Mouse (Mus musculus) heart, adult 2 months (tissue): Measurements from ENCODE around the gene Gng5. TPM values are rescaled to one million over a fixed set of nuclear protein-coding genes. Genes with fewer than 3 reads are reported as not detected.

Source experiments
- DNase-seq, 2 experiments: peaks; one replicate each; pipeline ENCODE4 v3.0.0; 2021
- H3K27ac ChIP-seq: fragments of 200-600 bp; 2 replicates; pipeline ENCODE4 v1.8.1; 2022
- H3K27me3 ChIP-seq: fragments of 200-500 bp; 2 replicates; pipeline ENCODE4 v1.6.1; 2012; ENCODE audit warnings: mild to moderate bottlenecking, low read length, inconsistent platforms, mixed read lengths; ENCODE audit not compliant: control insufficient read depth, insufficient read depth
- H3K36me3 ChIP-seq: fragments of 200-500 bp; 2 replicates; pipeline ENCODE4 v1.6.1; 2012; ENCODE audit warnings: low read length, inconsistent platforms; ENCODE audit not compliant: control insufficient read depth, insufficient read depth
- H3K4me1 ChIP-seq: fragments of 200-500 bp; 2 replicates; pipeline ENCODE4 v1.6.1; 2011; ENCODE audit warnings: low read length; ENCODE audit not compliant: control insufficient read depth, insufficient read depth
- H3K4me3 ChIP-seq: fragments of 200-600 bp; 2 replicates; pipeline ENCODE4 v1.8.1; 2022
- H3K79me2 ChIP-seq: fragments of 200-500 bp; replicated peaks from 2 replicates; pipeline ENCODE4 v1.6.1; 2012; ENCODE audit warnings: mild to moderate bottlenecking, inconsistent platforms, low read length, moderate library complexity, mixed read lengths; ENCODE audit not compliant: control insufficient read depth, insufficient read depth
- H3K9ac ChIP-seq: fragments of 200-500 bp; 2 replicates; pipeline ENCODE4 v1.6.1; 2012; ENCODE audit warnings: low read depth, mild to moderate bottlenecking, control low read depth, inconsistent platforms, low read length, mixed read lengths
- CTCF ChIP-seq: fragments of 200-600 bp; IDR thresholded peaks from 2 replicates; pipeline ENCODE4 v1.8.1; 2022; ENCODE audit warnings: antibody characterized with exemption, mild to moderate bottlenecking, moderate library complexity
- EP300 ChIP-seq: fragments of 200-500 bp; IDR thresholded peaks from 2 replicates; pipeline ENCODE4 v1.6.1; 2011; ENCODE audit warnings: low read depth, low read length, control low read depth; ENCODE audit not compliant: insufficient read depth
- POLR2A ChIP-seq: fragments of 200-500 bp; IDR thresholded peaks from 2 replicates; pipeline ENCODE4 v1.6.1; 2011; ENCODE audit warnings: mild to moderate bottlenecking, low read depth, low read length, control low read depth; ENCODE audit not compliant: insufficient read depth
- WGBS: fragments of 180-500 bp; shearing (Covaris S2); methylation state at CpG from one replicate; pipeline ENCODE4 v1.1.7; 2018; 5-methylcytosine and 5-hydroxymethylcytosine counted together
- intact Hi-C: fragments of 180-260 bp; cut with DNase I; formaldehyde crosslinking; loops from one replicate; pipeline ENCODE4 v1.15.1; 2025
- polyA plus RNA-seq: library from polyadenylated mRNA; depleted of rRNA; stranded (reverse); fragments of >200 nt; gene quantifications from 2 replicates; pipeline ENCODE4 v1.2.3, GENCODE M21; 2012; rRNA removed
- total RNA-seq, 2 experiments: library from RNA; stranded (reverse); gene quantifications; 2 replicates each; pipeline ENCODE4 v1.2.3; 2021

The Gng5 gene
- total and polyA plus RNA-seq, 3 experiments = 216 to 445 (median 264) TPM

DNA sequence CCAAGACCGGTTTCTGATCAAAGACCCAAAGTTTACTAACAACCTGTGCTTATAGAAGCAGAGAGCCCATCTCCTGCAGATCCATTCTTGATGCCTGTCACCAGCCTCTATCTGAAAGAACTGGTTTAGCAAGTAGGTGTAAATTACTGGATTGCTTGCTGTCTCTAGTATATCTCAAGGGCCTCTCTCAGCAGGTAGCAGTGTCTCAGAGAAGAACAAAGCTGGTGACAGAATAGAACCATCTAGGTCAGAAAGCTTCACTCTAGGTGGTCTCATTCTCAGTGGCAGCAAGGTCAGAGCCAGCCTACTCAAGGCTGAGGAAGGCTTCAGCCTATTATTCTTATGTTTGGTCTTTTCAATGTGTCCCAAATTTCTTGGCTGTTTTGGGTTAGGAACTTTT lies 44.0 kb downstream of the Gng5 start:
- H3K4me1 ChIP-seq = no peaks in the 10 kb centered on the region
- TF ChIP-seq POLR2A = no peak
- no peak for TF ChIP-seq CTCF
- no peak for TF ChIP-seq EP300
- no peak overlapping the region for H3K27ac ChIP-seq
- intact Hi-C loops = no loop called here
- no peaks in the 10 kb centered on the region for H3K27me3 ChIP-seq
- no peak for DNase-seq
- H3K9ac ChIP-seq = no peak overlapping the region
- H3K4me3 ChIP-seq = no peak overlapping the region
- no peaks in the 10 kb centered on the region for H3K36me3 ChIP-seq
- 39% methylated on average over 1 of the region's 1 CpGs for WGBS
- no peaks in the 10 kb centered on the region for H3K79me2 ChIP-seq

DNA sequence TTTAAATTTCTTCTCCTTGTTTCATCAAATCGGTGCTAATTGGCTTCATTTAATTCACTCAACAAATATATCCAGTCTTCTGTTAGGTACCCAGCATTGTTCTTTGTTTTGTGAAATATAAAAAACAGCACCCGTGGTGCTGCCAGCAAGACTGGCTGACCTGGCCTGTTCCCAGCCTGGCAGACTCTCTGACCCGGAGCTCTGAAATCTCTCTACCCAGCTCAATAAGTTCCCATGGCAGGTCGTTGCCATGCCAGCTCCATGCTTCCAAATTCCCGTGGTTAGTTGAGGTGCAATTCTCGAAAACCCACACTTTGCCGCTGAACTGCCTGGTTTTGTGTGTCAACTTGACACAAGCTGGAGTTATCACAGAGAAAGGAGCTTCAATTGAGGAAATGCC lies 55.2 kb downstream of the Gng5 start:
- H3K79me2 ChIP-seq = no peaks in the 10 kb centered on the region
- no peak overlapping the region for H3K9ac ChIP-seq
- intact Hi-C loops = no loop called here
- H3K4me3 ChIP-seq = no peak overlapping the region
- WGBS = 86% methylated on average over 7 of the region's 7 CpGs
- TF ChIP-seq POLR2A (no peak), CTCF (no peak), EP300 (no peak)
- H3K27me3 ChIP-seq = 0 out of 2 replicates have a peak, but pooled peaks cover under 1% of the 10 kb centered on the region
- no peaks in the 10 kb centered on the region for H3K36me3 ChIP-seq
- no peaks in the 10 kb centered on the region for H3K4me1 ChIP-seq
- DNase-seq = no peak
- H3K27ac ChIP-seq = no peak overlapping the region

Other genes with a start within 250 kb of the Gng5 start
- 10 to 100 TPM; 12.5 to 14.1 TPM for gene Ssx2ip, start 95.2 kb upstream of the Gng5 start, total RNA-seq
- 3.1 and 4.1 TPM in 2 replicates for gene Ssx2ip, start 95.2 kb upstream of the Gng5 start, polyA plus RNA-seq
- 1 to 10 TPM; 3.2 to 3.7 TPM for gene Ctbs, start 50.0 kb upstream of the Gng5 start, total RNA-seq
- gene Ctbs, start 50.0 kb upstream of the Gng5 start, polyA plus RNA-seq = 1.7 and 3.6 TPM in 2 replicates
- gene Spata1, start 54 bp upstream of the Gng5 start, total RNA-seq = 1 to 10 TPM; 1.4 to 2.3 TPM
- gene Spata1, start 54 bp upstream of the Gng5 start, polyA plus RNA-seq = 1.2 and 1.8 TPM in 2 replicates
- gene Rpf1, start 21.6 kb downstream of the Gng5 start, total RNA-seq = 10 to 100 TPM; 13.0 to 15.3 TPM
- 5.8 and 12.3 TPM in 2 replicates for gene Rpf1, start 21.6 kb downstream of the Gng5 start, polyA plus RNA-seq
- gene Uox, start 70.6 kb downstream of the Gng5 start, total RNA-seq = not detected
- 0.50 TPM in 1 of 2 replicates, not detected in the other for gene Uox, start 70.6 kb downstream of the Gng5 start, polyA plus RNA-seq
- gene Dnase2b, start 115.8 kb downstream of the Gng5 start, total RNA-seq = not detected
- gene Dnase2b, start 115.8 kb downstream of the Gng5 start, polyA plus RNA-seq = not detected in 2 replicates
- gene 4930503B20Rik, start 151.5 kb downstream of the Gng5 start, total RNA-seq = not detected
- 0.09 and 0.16 TPM in 2 replicates for gene 4930503B20Rik, start 151.5 kb downstream of the Gng5 start, polyA plus RNA-seq
- gene Samd13, start 185.8 kb downstream of the Gng5 start, total RNA-seq = 1 to 10 TPM; 1.9 to 2.1 TPM
- 1.0 and 1.1 TPM in 2 replicates for gene Samd13, start 185.8 kb downstream of the Gng5 start, polyA plus RNA-seq